Mouse (Mus musculus): ENCODE data around the gene Mmp28.

The Mmp28 gene

DNA sequence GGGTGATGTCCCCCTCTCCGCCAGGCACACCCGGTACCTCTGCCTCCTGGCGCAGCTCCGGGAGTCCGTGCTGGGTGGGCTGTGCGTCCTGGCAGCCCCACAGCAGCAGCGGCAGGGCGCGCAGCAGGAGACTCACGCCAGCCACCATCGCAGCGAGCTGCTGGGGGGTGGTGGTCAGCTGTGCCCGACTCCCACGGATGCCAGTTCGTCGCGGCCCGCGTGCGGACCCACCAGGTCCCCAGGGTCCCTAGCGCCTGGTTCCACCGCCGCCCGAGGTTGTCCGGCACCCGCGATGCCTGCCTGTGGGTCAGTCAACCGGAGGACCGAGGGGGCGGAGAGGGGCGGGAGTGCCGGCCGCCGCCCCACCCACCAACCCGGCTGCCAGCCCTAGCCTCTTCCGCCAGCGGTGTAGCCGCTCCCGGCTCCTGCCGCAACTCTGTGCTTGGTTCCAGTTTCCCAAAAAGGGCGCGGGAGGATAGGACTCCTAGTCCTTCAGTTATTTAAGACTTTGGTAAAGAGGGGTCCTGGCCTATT lies at the start of gene Mmp28:
TSS of gene Mmp28 (minus strand) at position 361 of the 534 bp plus-strand sequence.
- no peak for DNase-seq (ENCODE audit: low spot score)

DNA sequence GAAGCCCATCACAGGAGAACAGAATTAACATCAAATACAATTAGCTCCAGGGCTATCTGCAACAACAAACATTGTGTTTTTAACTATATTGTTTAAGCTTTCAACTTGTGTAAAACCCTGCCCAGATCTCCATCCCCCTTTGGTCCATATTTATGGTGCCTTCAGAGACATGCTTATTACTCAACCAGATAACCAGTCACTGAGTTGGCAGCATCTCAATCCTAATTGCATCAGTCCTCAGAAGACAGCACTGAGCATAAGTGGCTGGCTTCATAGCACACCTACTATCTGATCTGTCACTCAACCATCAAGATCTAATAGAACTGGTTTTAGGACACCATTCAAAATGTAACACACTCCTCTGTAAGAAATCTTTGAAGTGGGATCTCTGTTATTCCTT lies 46.6 kb upstream of the Mmp28 start:
- DNase-seq (ENCODE audit: low spot score): no peak

DNA sequence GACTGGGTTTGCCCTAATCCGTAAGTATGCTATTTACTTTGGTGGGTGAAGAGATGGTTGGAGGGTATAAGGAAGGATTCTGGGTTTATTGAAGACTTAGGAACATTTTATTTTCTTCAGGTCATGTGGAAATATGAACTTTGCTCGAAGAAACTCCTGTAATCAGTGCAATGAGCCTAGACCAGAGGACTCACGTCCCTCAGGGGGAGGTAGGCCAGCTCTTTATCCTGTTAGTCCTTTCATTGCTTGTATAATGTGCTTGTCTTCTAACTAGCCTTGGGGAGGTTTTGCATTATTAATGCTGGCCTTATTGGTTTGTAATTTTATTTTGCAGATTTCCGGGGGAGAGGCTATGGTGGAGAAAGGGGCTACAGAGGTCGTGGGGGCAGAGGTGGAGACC lies 41.4 kb upstream of the Mmp28 start:
- no peak for DNase-seq (ENCODE audit: low spot score)

DNA sequence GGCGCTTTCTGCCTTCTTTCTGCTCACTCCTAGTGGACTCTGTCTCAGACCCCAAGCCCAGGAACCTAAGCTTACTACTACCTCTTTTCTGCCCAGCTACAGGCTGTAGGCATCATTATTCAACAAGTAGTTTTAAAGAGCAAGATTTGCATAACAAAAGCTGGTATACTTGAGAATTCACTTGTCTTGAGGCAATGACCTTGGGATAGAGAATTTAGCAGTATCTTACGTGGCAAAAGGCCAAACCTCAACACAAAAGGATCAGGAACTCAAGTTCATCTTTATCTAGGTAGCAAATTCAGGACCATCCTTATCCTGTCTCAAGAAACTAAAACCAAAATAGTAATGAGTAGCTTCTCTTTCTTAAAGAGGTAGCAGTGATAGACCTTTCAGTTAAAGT lies 32.7 kb upstream of the Mmp28 start:
- DNase-seq (ENCODE audit: low spot score): no peak

DNA sequence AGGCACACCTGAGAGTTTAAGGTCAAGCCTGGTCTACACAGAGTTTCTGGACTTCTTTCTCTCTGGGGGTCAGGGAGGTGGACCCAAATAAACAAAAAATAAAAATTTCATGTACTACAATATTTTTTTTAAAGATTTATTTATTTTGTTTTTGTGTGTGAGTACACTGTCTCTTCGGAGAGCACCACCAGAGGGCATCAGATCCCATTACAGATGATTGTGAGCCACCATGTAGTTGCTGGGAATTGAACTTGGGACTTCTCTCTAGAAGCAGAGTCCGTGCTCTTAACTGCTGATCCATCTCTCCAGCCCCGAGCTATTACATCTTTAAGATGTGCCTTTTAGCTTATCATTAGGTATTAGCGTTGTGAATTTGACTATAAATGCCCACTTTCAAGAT lies 28.6 kb upstream of the Mmp28 start:
- no peak for DNase-seq (ENCODE audit: low spot score)

DNA sequence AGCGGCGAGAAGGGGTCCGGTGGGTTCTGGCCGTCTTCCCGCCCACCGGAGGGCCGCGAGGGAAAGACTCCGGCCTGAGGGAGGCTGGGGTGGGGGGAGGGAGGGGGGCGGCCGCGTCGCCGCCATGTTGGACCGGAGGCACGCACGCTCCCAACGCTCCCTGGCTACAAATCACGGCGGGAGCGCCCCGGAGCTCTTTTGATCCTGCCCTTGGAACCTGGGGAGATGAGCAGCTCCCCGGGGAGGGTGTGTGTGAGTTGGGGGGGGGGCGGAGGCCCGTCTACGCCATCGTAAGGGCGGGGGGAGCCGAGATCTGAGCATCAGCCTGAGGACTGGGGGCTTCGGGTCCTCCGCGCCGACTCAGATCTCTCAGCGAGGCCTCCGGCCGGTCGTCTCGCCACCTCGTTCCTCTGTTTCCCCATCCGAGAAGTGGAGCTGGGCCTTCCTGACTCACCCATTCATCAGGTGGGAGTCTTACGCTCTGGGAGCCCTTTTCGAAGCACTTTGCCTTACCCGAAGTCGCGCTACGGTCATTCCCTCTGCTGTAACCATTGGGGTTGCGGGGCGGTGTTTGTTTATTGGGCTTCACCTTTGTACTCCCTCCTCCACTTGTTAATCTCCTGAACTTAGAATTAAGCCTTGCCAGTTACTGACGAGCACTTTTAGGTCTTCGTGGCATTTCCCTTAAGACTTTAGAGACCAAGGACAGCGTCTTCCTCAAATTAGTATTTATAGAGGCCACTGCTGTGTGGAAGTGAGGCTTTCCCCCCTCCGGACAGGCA lies 10.6 kb upstream of the Mmp28 start:
- DNase-seq (ENCODE audit: low spot score): no peak

DNA sequence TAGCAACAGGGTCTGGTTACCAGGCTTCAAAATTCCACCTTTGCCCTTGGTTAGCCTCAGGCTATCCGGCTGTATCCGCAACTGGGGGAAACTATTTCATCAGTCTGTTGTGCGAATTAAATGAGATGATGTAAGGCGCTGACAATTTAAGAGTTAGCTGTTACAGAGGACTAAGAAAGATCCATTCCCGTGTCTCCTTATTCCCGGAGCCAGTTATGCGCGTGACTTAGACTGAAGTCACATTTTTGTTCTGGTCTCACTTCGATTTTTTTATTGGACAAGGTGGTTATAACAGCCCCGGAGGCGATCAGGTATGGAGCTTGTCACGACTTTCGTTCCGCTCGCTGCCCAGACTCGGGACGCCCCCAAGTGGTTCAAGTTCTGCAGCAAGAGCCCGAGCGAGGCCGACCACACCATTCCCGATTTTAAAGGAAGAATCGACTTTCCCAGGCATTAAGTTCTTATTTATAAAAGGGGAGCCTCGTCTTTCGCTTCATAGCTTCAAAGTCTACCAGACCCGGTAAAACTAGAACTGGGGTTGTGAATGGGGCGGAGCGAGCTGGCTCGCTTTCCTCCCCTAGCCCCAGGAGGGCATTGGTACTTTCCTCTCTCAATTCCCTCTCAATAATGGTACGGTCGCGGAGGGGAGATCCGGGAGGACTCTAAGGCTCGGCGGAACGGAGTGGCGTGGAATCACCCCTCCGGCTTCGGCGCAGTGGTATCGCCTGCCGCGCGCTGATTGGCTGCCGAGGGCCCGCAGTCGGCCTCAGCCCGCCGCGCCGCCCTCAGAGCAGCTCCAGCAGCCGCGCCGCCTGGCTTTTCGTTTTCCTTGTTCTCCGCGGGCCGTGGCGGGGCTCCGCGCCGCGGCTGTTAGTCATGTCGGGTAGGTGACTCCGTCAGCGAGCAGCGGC lies 9.7 kb upstream of the Mmp28 start, which contains the start of gene Taf15:
TSS of gene Taf15 (plus strand) at position 763 of the 911 bp plus-strand sequence.
- DNase-seq (ENCODE audit: low spot score): peak; percentile 96

DNA sequence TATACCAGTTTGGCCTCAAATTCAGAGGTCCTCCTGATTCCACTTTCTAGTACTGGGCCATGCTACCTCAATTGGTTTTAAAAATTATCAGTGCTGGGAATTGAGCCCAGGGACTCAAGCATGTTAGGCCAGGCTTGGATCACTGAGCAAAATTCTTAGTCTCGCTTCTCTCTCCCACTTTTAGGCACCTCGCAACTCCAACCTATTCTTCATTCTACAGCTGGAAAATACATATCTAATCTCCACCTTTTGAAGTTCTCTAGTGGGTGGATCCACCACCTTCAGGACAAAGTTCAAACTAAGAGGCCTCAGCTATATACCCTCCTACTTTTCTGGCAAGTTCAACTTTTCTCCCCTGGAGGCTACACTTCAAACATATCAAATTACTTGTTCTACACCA lies 8.9 kb upstream of the Mmp28 start:
- no peak for DNase-seq (ENCODE audit: low spot score)

DNA sequence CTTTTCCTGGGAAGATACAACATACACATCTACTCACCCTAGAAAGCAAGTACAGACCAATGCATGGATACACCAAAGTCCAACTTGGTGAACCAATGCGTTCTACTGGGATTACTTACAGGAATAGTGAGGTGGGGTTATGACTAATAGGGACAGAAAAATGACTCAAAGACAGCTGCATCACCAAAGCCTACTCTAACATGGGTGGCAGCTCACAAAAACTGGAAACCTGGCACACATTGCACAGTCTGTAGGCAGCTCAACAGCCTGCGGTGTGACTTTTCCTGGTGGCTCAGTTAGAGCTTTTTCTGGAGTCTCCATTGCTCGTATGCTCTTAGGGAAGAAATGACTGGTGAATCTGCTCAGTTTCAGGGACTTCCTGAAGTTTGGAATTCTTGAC lies 5.9 kb upstream of the Mmp28 start:
- no peak for DNase-seq (ENCODE audit: low spot score)

DNA sequence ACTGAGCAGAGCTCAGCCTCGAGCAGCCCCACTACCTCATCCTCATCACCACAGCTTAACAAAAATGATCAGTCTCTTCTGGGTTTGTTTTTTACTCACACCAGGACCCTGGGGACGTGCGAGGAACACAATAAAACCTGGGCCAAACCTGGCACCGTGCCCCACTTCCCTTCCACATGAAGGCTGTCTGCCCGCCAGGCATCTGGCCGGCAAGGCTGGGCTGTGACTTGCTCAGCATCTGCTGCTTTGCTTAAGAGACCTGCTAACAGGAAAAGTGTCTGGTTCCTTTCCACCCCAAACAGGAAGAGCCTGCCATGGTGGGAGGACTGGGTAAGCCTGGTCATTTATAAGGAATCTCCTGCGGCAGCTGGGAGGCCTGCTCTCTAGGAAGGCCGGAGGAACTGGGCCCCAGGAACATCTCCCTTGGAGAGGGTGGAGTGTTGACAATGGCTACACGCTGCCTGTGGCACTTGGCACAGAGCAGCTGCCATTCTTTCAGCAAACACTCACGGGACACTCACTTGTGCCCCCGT lies 4.3 kb upstream of the Mmp28 start:
- no peak for DNase-seq (ENCODE audit: low spot score)

DNA sequence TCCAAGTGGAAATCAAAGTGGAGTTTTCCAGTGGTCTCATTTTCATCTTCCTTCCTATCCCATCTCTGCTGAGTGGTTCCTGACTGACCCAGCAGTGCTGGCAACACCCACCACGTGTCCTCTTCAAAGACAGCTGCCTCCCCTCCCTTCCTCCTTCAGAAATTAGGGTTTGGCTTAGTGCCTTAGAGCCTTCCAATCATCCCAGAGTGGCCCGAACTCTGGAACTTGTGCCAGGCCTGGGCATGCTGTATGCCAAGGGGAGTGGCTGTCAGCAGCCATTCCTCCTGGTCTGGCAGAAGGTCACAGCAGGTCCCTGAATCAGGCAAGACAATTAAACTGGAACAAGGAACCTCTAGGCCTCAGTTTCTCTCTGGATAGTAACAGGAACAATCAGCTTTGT lies 3.1 kb upstream of the Mmp28 start:
- no peak for DNase-seq (ENCODE audit: low spot score)

DNA sequence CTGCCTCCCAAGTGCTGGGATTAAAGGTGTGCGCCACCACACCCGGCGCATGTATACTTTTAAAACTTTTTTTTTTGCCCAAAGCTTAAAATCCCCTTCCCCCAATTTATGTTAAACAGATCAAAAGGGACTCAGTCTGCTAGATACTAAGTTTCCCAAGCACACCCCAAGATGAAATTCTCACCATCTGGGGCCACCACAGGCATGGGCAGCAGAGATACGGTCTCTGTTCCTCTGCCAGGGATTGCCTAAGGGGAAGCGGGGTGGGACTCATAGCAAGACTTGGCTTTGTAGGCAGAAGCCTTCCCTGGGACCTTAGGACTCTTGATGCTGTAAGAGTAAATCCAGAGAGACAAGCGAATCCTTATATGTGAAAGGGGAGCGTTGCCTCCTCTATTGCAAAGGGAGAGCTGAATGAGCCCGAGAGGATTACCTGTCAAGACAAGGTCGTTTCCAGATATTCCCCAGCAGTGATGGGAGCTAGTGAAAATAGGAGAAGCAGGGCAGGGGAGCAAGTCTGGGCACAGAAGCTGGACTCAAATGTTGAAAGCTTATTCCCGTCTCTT lies 1.3 kb downstream of the Mmp28 start:
- DNase-seq (ENCODE audit: low spot score): no peak

DNA sequence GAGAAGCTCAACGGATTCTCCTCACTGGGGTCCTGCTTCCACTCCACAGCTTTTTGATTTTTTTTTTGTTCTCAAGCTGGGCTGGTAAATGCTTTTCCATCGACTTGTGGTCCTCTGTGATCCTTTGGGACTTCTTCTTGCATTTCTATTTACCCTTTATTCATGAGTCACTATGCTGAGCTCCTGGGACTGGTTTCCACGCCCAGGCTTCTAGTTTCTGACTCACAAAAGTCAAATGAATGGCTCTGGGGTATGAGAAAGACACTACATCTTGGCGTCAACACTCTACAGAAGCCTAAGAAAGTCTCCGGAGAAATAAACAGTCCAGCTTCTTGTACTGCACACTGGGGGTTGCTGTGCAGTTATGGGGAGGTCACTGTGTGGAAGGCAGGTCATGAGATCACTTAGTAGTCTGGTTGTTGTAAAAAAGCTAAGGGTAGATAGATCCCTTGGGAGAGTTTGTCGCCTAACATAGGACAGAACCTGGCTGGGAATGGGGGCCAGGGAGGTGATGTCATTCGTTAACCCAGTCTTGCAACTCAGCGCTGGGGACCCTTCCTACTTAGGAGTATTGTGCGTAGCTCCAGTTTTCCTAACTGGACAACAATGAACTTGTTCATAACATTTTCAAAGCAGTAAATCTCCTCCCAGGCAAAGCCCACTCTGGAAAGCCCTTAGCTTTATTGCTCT lies 4.8 kb downstream of the Mmp28 start:
- no peak for DNase-seq (ENCODE audit: low spot score)

DNA sequence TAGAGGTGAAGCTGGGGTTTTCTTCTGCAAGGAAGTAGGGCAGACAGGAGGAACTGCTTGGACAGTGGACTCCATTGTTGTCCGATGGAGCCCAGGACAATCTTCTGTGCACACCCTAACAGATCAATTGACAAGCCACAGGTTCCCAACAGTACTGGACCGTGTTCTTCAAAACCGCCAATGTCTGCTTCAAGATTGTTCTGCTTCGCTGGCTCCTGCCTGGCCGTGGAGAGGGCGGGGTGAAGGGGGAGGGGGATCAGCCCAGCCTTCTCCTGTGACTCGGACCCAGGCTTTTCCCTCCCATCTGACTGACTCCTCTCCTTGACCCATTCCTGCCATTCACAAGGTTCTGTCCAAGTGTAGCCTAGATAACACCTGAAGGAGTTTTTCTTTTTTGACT lies 5.6 kb downstream of the Mmp28 start:
- no peak for DNase-seq (ENCODE audit: low spot score)

DNA sequence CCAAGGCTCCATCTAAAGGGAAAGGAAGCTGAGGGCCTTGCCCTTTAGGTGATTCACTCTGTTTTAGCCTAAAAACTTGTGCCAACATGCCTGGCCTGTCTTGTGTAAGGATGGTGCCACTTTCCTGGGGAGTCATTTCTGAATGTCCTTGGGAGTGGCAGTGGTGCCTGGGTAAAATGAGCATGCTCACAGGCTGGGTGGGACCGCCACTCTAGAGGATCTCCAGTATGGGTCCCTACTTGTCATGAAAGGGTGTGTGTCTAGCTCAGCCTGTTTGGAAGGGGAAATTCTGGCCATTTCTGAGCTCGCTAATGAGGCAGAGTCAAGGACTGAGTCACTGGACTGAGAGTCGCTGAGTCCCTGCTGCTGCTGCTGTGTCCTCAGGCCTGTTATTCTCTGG lies 7.3 kb downstream of the Mmp28 start:
- DNase-seq (ENCODE audit: low spot score): no peak

DNA sequence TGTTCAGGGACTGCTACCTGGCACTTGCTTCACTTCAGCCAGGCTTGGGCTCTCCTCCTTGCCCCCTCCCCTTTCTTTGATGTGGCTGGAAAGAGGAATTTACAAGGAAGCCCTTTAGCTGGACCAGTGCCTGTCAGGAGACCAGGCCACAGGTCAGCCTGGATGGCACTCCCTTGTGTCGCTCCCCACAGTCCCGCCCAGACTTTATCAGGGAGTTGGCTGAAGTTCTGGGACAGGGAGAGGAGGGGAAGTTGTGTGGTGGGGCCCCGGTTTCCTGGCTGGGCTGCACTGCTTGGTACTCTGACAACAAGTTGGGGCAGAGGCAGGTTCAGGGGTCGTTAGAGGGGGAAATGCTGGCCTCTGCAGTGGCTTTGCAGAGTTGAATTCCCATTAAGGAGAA lies 8.3 kb downstream of the Mmp28 start:
- DNase-seq (ENCODE audit: low spot score): no peak

DNA sequence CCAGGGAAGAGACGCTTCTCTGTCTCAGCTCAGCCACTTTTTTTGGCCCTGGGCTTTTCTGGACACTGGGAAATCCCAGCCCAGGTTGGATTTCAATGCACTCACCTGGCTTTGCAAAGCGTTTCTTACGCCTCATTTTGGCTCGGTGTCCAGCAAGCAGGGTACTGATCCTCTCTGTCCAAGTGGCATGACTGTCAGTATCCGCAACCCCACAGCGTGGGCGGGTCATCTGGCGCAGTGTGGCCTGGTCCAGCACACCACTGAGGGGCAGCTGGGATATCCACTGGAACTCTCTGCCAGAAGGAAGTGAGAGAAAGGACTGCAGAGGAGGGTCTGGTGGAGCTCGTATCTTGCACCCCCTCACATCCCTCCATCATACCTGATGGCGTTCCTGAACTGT lies 11.6 kb downstream of the Mmp28 start:
- no peak for DNase-seq (ENCODE audit: low spot score)

DNA sequence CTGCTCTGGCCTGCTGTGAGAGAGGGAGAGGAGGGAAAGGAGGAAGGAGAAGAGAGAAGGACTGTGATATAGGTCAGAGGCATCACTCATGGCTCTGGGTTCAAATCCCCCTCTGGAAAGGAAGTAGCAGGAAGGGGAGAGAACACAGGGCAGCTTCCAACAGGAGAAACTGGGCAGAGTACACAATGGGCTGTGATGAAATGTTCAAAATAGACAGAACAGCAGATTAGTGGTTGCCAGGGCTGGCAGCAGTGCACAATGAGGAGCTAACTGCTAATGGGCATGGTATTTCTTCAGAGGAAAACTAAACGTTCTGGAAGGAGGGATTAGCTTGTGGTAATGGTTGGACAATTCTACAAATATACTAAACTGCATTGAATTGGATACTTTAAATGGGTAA lies 12.3 kb downstream of the Mmp28 start:
- DNase-seq (ENCODE audit: low spot score): no peak

DNA sequence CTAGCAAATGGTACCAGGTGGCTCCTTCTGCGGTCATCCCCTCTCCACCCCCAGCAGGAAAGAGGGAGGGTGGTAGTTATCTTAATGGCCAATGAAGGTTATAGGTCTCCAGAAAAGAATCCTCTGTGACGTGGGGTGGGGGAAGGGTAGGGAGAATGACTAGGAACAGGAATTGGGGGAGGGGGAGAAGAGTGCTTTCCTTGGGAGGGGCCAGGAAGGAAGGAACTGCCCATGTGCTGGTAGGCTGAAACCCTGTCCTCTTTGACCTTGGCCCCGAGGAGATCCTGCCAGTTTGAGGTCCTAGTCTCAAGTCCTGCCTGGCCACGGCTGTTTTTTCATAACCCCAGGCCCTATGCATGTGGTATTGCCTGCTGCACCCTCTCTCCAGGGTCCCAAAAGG lies 13.6 kb downstream of the Mmp28 start:
- no peak for DNase-seq (ENCODE audit: low spot score)

DNA sequence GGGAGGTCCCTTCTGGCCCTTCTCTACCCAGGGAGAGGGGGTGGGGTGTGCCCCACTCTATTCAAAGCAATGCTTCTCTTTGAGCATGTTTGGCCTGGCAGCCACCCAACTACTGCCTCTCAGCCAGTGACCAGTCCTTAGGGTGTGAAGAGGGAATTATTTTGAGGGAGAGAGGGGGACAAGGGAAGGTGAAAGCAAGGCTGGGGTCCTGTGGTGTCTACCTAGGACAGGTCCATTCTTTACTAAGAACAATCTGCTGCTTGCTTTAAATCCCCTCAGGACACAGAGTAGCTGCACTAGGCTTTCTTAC lies 14.0 kb downstream of the Mmp28 start:
- DNase-seq (ENCODE audit: low spot score): no peak

DNA sequence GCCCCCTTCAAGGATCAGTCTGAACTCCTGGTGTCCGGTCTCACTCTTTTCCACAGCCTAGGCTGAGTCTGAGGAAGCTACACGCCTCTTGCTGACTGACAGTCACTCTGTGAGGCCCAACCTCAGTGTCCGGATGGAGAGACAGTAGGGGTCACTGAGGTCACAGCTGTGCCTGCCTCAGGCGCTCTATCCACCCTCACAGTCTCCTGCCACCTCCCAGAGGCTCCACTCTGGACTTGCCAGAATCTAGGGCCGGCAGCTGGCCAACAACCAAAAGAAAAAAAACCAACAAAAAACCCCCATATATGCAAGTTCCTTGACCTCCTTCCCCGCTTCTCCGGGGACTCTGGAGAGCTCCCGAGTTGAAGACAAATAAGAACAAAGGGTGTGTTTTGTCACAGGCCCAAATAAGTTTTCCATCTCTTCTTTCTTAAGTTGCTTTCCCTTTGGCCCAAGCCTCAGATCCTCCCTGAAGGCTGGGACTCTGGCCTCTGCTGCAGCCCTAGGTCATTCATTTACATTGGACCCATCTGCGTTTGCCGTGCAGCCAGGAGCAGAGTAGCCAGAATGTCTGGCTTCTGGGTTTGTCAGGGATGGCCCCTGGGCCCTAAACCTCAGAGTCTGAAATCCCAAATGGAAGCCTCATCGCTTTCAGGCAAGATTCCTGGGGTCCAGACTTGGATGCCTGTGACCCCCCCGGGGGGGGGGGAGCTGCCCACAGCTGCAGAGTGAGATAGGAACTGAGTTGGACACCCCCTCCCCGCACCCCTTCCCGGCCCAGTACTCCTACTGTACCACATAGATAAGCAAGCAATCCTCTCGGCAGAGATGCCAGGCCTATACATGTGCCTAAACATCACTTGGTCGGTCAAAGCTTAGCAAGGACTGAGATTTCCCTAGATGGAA lies 14.6 kb downstream of the Mmp28 start:
- no peak for DNase-seq (ENCODE audit: low spot score)

Measured in left cerebral cortex, adult 11 months (tissue).